Mouse (Mus musculus) CH12.LX (cell line): ENCODE measurements around the gene Fam185a.
A peak's percentile ranks its signal among the peaks of the same experiment; 100 is the strongest.

Experiments
- CTCF ChIP-seq, 2 experiments: IDR thresholded peaks in 1 of 2; conservative IDR thresholded peaks in 1 of 2; 2 replicates each; pipeline ENCODE4 v1.5.1; 2011 to 2012; ENCODE audit warnings: low read depth in 2 of 2, low read length in 2 of 2, improper control_type of control experiment in 1 of 2, inconsistent platforms in 1 of 2, mild to moderate bottlenecking in 1 of 2, moderate library complexity in 1 of 2
- E2F4 ChIP-seq: IDR thresholded peaks from 2 replicates; pipeline ENCODE4 v1.6.1; 2011; ENCODE audit warnings: low read depth, low read length, improper control_type of control experiment; ENCODE audit not compliant: insufficient replicate concordance
- ELF1 ChIP-seq: IDR thresholded peaks from 2 replicates; pipeline ENCODE4 v1.6.1; 2014; ENCODE audit warnings: low read depth, mild to moderate bottlenecking, inconsistent platforms, low read length, improper control_type of control experiment
- EP300 ChIP-seq: IDR thresholded peaks from 2 replicates; pipeline ENCODE4 v1.6.1; 2011; ENCODE audit warnings: low read length, improper control_type of control experiment
- GABPA ChIP-seq: IDR thresholded peaks from 2 replicates; pipeline ENCODE4 v1.6.1; 2012; ENCODE audit warnings: low read depth, low read length, improper control_type of control experiment, inconsistent platforms; ENCODE audit not compliant: insufficient replicate concordance
- JUND ChIP-seq: conservative IDR thresholded peaks from 2 replicates; pipeline ENCODE4 v1.6.1; 2011; ENCODE audit warnings: low read depth, low read length, improper control_type of control experiment
- MAFK ChIP-seq: IDR thresholded peaks from 2 replicates; pipeline ENCODE4 v1.6.1; 2011; ENCODE audit warnings: low read length, improper control_type of control experiment; ENCODE audit not compliant: insufficient replicate concordance
- MAX ChIP-seq: IDR thresholded peaks from 2 replicates; pipeline ENCODE4 v1.6.1; 2011; ENCODE audit warnings: low read length, improper control_type of control experiment
- MEF2A ChIP-seq: IDR thresholded peaks from 2 replicates; pipeline ENCODE4 v1.6.1; 2014; ENCODE audit warnings: low read depth, mild to moderate bottlenecking, inconsistent platforms, low read length, improper control_type of control experiment, borderline replicate concordance
- NELFE ChIP-seq: IDR thresholded peaks from 2 replicates; pipeline ENCODE4 v1.6.1; 2011; ENCODE audit warnings: low read depth, low read length, improper control_type of control experiment
- POLR2A ChIP-seq: IDR thresholded peaks from 2 replicates; pipeline ENCODE4 v1.6.1; 2011; ENCODE audit warnings: low read depth, mild to moderate bottlenecking, improper control_type of control experiment, low read length
- USF1 ChIP-seq: IDR thresholded peaks from 2 replicates; pipeline ENCODE4 v1.6.1; 2014; ENCODE audit warnings: low read depth, mild to moderate bottlenecking, inconsistent platforms, low read length, improper control_type of control experiment
- ZMIZ1 ChIP-seq: IDR thresholded peaks from 2 replicates; pipeline ENCODE4 v1.6.1; 2012; ENCODE audit warnings: low read depth, mild to moderate bottlenecking, inconsistent platforms, low read length, improper control_type of control experiment
- ZNF384 ChIP-seq: IDR thresholded peaks from 2 replicates; pipeline ENCODE4 v1.6.1; 2012; ENCODE audit warnings: low read depth, low read length, improper control_type of control experiment, inconsistent platforms

DNA sequence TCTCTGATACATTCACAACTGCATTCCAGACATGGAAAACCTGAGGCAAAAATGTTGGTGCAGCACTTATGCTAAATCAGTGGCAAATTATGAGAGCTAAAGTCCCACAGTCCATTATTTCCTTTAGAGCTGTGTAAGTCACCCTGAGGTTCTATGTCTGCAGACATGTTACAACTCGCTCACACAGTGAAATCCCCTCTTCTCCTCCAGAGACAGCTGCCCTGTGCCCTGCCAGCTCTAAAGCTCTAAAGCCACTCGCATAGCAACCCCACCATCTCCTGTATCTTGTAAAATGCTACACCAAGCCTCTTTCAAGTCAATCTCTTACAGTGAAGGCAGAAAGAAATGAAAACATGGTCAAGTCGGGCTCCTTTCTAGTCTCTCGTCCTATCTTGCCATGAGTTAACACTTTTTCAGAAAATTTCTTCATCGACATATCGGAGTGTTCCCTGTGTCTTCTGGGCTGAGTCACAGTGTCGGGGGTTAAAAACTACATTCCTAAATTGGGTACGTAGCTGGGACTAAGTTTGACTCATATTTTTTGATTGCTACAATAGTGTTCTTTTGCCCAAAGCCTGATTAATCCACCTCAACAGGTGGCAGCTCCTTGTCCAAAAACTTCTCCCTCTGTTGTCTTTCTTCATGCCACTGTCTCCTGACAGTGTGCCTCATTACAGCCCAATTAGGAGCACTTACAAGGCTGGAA, 68.7 kb downstream of the Fam185a start:
- TF ChIP-seq CTCF (conservative IDR thresholded peaks at IDR 0.05 in 1 of 2, IDR thresholded peaks at IDR 0.05 in 1 of 2; ENCODE audit: low read depth in 2 of 2, low read length in 2 of 2) (no peak), MEF2A (no peak), JUND (no peak), MAFK (no peak), E2F4 (no peak), ELF1 (no peak), NELFE (no peak), ZMIZ1 (no peak), POLR2A (no peak), MAX (no peak), ZNF384 (no peak), EP300 (0 out of 2 replicates have a peak, but pooled peaks have one; percentile 14), USF1 (no peak), GABPA (no peak)
